Comparison of ENCODE assay signal across 25 mouse cellular contexts in genomic region chr7:49178217-49178616, GRCm38 (mm10).
DNase-seq lines count a peak whose midpoint lies in the region; ATAC-seq and TF ChIP-seq lines count a peak whose summit lies in the region.
"Had no signal": no experiment of that assay in that cellular context is flagged by ENCODE, and none has a peak within 500 bp of the region (broad histone marks: within the 10 kb centered on the region; RNA-seq: fewer than 3 reads in every experiment).

No protein-coding gene starts in this region.

- no peak for TF ChIP-seq CTCF in hindbrain, postnatal 0 days (IDR thresholded peaks at IDR 0.05; ENCODE audit: low read depth)
- TF ChIP-seq CTCF in lung, postnatal 0 days (IDR thresholded peaks at IDR 0.05): no peak
- TF ChIP-seq CTCF in lung, adult 2 months (IDR thresholded peaks at IDR 0.05; ENCODE audit: insufficient read depth, low read length): no peak

- no peaks in the 10 kb centered on the region for H3K36me3 ChIP-seq in hindbrain, embryonic 13.5 days
- H3K36me3 ChIP-seq in hindbrain, postnatal 0 days (ENCODE audit: insufficient read depth, low read length): no peaks in the 10 kb centered on the region
- H3K36me3 ChIP-seq in lung, postnatal 0 days (ENCODE audit: insufficient read depth, low read length): no peaks in the 10 kb centered on the region
- H3K36me3 ChIP-seq in midbrain, embryonic 10.5 days: no peaks in the 10 kb centered on the region
- H3K36me3 ChIP-seq: embryonic facial prominence, embryonic 10.5 days; kidney, embryonic 15.5 days; limb, embryonic 10.5 days; liver, embryonic 13.5 days; neural tube, embryonic 13.5 days had no signal

- peak overlapping the region; percentile 35; the same call in 1 of the 2 replicates for H3K27ac ChIP-seq in hindbrain, embryonic 13.5 days
- no peak overlapping the region for H3K27ac ChIP-seq in hindbrain, postnatal 0 days
- no peak overlapping the region for H3K27ac ChIP-seq in lung, postnatal 0 days (ENCODE audit: low read length)
- H3K27ac ChIP-seq in midbrain, embryonic 10.5 days (replicated peaks): no peak overlapping the region
- H3K27ac ChIP-seq: embryonic facial prominence, embryonic 10.5 days; kidney, embryonic 15.5 days; limb, embryonic 10.5 days had no signal

- no peak for DNase-seq in hindbrain, postnatal 0 days (ENCODE audit: low spot score)
- DNase-seq in lung, postnatal 0 days (ENCODE audit: low spot score): no peak
- DNase-seq in lung, adult 2 months: no peak
- no peak for DNase-seq in midbrain, embryonic 10.5 days (ENCODE audit: low spot score)
- no peak for DNase-seq in layer of hippocampus, adult 9-10 months (ENCODE audit: low spot score)
- DNase-seq: adrenal gland, postnatal 10 days; cerebellum, adult 11 months; cerebellum, adult 9-11 months; gastrocnemius, postnatal 10 days; kidney, adult 11 months; liver, embryonic 13.5 days; lung, postnatal 4 days; right cerebral cortex, adult 18-20 months; right cerebral cortex, postnatal 4 days; thymus, postnatal 25 days had no signal

- no peak overlapping the region for H3K9ac ChIP-seq in hindbrain, embryonic 13.5 days
- H3K9ac ChIP-seq in hindbrain, postnatal 0 days (replicated peaks; ENCODE audit: low read length): no peak overlapping the region
- no peak overlapping the region for H3K9ac ChIP-seq in lung, postnatal 0 days (replicated peaks; ENCODE audit: low read depth)
- H3K9ac ChIP-seq: kidney, embryonic 15.5 days; liver, embryonic 13.5 days; neural tube, embryonic 13.5 days had no signal

- no peaks in the 10 kb centered on the region for H3K27me3 ChIP-seq in hindbrain, embryonic 13.5 days
- no peaks in the 10 kb centered on the region for H3K27me3 ChIP-seq in hindbrain, postnatal 0 days (ENCODE audit: insufficient read depth, low read length)
- H3K27me3 ChIP-seq in lung, postnatal 0 days (replicated peaks; ENCODE audit: insufficient read depth, low read length): no peaks in the 10 kb centered on the region
- H3K27me3 ChIP-seq in midbrain, embryonic 10.5 days (ENCODE audit: low read depth, poor library complexity, severe bottlenecking): no peaks in the 10 kb centered on the region
- H3K27me3 ChIP-seq: kidney, embryonic 15.5 days; liver, embryonic 13.5 days; neural tube, embryonic 13.5 days had no signal

- no peak for ATAC-seq in hindbrain, embryonic 13.5 days (ENCODE audit: low FRiP score)
- ATAC-seq in hindbrain, postnatal 0 days: no peak
- ATAC-seq in lung, postnatal 0 days: peak; percentile 23; the same call in 1 of the 2 replicates
- ATAC-seq in common myeloid progenitor, adult 5-6 weeks (replicated peaks; ENCODE audit: low read depth, poor library complexity, severe bottlenecking): 0 out of 2 replicates have a peak, but pooled peaks have one; percentile 16
- ATAC-seq: forebrain, embryonic 16.5 days; hindbrain, embryonic 16.5 days; midbrain, embryonic 16.5 days had no signal

- WGBS in hindbrain, embryonic 13.5 days: 77% methylated on average over 4 of the region's 4 CpGs
- WGBS in hindbrain, postnatal 0 days: 68% methylated on average over 4 of the region's 4 CpGs
- WGBS in lung, postnatal 0 days: 55% methylated on average over 4 of the region's 4 CpGs
- WGBS in lung, adult 2 months: 46% methylated on average over 4 of the region's 4 CpGs
- WGBS in midbrain, embryonic 10.5 days: 82% methylated on average over 4 of the region's 4 CpGs

- H3K4me1 ChIP-seq in hindbrain, embryonic 13.5 days (replicated peaks): peaks cover 27% of the 10 kb centered on the region
- H3K4me1 ChIP-seq in hindbrain, postnatal 0 days (ENCODE audit: insufficient read depth, low read length): peaks cover 18% of the 10 kb centered on the region
- H3K4me1 ChIP-seq in lung, postnatal 0 days (ENCODE audit: insufficient read depth, low read depth, low read length): peaks cover 6% of the 10 kb centered on the region; the same call in 1 of the 2 replicates
- H3K4me1 ChIP-seq in lung, adult 2 months (ENCODE audit: control insufficient read depth, insufficient read depth, low read length): no peaks in the 10 kb centered on the region
- H3K4me1 ChIP-seq in midbrain, embryonic 10.5 days: peaks cover 19% of the 10 kb centered on the region
- H3K4me1 ChIP-seq: embryonic facial prominence, embryonic 10.5 days; limb, embryonic 10.5 days; liver, embryonic 13.5 days had no signal

- no peak overlapping the region for H3K4me3 ChIP-seq in hindbrain, embryonic 13.5 days
- H3K4me3 ChIP-seq in hindbrain, postnatal 0 days (ENCODE audit: low read length): no peak overlapping the region
- no peak overlapping the region for H3K4me3 ChIP-seq in lung, postnatal 0 days (ENCODE audit: low read depth, low read length)
- H3K4me3 ChIP-seq in lung, adult 2 months (replicated peaks; ENCODE audit: extremely low read depth, low read depth, low read length): no peak overlapping the region
- H3K4me3 ChIP-seq in midbrain, embryonic 10.5 days: no peak overlapping the region
- H3K4me3 ChIP-seq: embryonic facial prominence, embryonic 10.5 days; kidney, embryonic 15.5 days; limb, embryonic 10.5 days; liver, embryonic 13.5 days; myocyte; neural tube, embryonic 13.5 days had no signal

- H3K4me2 ChIP-seq in hindbrain, embryonic 13.5 days: no peak overlapping the region
- H3K4me2 ChIP-seq in hindbrain, postnatal 0 days (ENCODE audit: low read depth, low read length): no peak overlapping the region
- H3K4me2 ChIP-seq in lung, postnatal 0 days (replicated peaks; ENCODE audit: low read depth, low read length): no peak overlapping the region
- H3K4me2 ChIP-seq: kidney, embryonic 15.5 days; liver, embryonic 13.5 days; neural tube, embryonic 13.5 days had no signal

- TF ChIP-seq EP300 in lung, postnatal 0 days (IDR thresholded peaks at IDR 0.05): no peak

- TF ChIP-seq POLR2A in lung, adult 2 months (IDR thresholded peaks at IDR 0.05; ENCODE audit: borderline replicate concordance, extremely low read depth, low read depth, low read length): no peak

- no peaks in the 10 kb centered on the region for H3K9me3 ChIP-seq in hindbrain, embryonic 13.5 days
- H3K9me3 ChIP-seq in hindbrain, postnatal 0 days (ENCODE audit: low read length): no peaks in the 10 kb centered on the region
- H3K9me3 ChIP-seq in lung, postnatal 0 days (ENCODE audit: low read length): no peaks in the 10 kb centered on the region
- no peaks in the 10 kb centered on the region for H3K9me3 ChIP-seq in midbrain, embryonic 10.5 days (replicated peaks)
- H3K9me3 ChIP-seq: embryonic facial prominence, embryonic 10.5 days; kidney, embryonic 15.5 days; limb, embryonic 10.5 days; liver, embryonic 13.5 days; neural tube, embryonic 13.5 days had no signal

Comparison
In these comparisons a context has a peak if more than half of its experiments do, and no peak if none do; other contexts are left out.
1. ATAC-seq: peak in lung, postnatal 0 days (single experiment) and common myeloid progenitor, adult 5-6 weeks (single experiment); none in hindbrain, embryonic 13.5 days (single experiment) and hindbrain, postnatal 0 days (single experiment).